In the genomic region with DNA sequence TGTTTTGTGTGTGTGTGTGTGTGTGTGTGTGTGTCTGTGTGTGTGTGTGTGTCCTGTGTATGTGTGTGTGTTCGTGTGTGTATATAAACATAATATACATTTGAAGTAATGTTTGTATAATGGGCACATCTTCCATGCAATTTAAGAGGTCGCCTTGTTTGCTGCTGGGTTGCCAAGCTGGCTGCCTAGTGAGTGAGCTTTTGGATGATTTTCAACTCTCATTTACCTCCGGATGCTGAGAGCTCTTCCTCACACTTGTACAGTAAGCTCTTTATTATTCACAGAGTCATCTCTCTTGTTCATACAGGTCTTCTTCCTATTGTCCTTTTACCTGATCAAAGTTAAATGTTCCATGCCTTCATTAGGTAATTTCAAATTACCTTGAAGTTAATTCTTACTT, we compare ENCODE assay signal across 17 mouse cellular contexts.
"Had no signal": no experiment of that assay in that cellular context is flagged by ENCODE, and none has a peak within 500 bp of the region (broad histone marks: within the 10 kb centered on the region; RNA-seq: fewer than 3 reads in every experiment).

No protein-coding gene starts in this region.

- H3K9me3 ChIP-seq: limb, embryonic 12.5 days; liver, embryonic 13.5 days; lung, embryonic 15.5 days; megakaryocyte, embryonic 14.5 days; midbrain, embryonic 15.5 days; neural tube, embryonic 13.5 days; stomach, embryonic 15.5 days had no signal

- H3K9ac ChIP-seq: limb, embryonic 12.5 days; liver, embryonic 13.5 days; liver, postnatal 0 days; lung, embryonic 15.5 days; midbrain, embryonic 15.5 days; neural tube, embryonic 13.5 days; stomach, embryonic 15.5 days had no signal

- H3K27me3 ChIP-seq: limb, embryonic 12.5 days; liver, embryonic 13.5 days; lung, embryonic 15.5 days; megakaryocyte, embryonic 14.5 days; midbrain, embryonic 15.5 days; neural tube, embryonic 13.5 days; stomach, embryonic 15.5 days had no signal

- H3K4me1 ChIP-seq: limb, embryonic 12.5 days; liver, embryonic 13.5 days; lung, embryonic 15.5 days; megakaryocyte, embryonic 14.5 days; midbrain, embryonic 15.5 days; neural tube, embryonic 13.5 days; stomach, embryonic 15.5 days had no signal

- H3K27ac ChIP-seq: limb, embryonic 12.5 days; liver, embryonic 13.5 days; lung, embryonic 15.5 days; macrophage; midbrain, embryonic 15.5 days; neural tube, embryonic 13.5 days; stomach, embryonic 15.5 days had no signal

- ATAC-seq: liver, postnatal 0 days; midbrain, embryonic 15.5 days had no signal

- H3K4me3 ChIP-seq: limb, embryonic 12.5 days; liver, embryonic 13.5 days; lung, embryonic 15.5 days; megakaryocyte, embryonic 14.5 days; midbrain, embryonic 15.5 days; neural tube, embryonic 13.5 days; stomach, embryonic 15.5 days had no signal

- H3K4me2 ChIP-seq: limb, embryonic 12.5 days; liver, embryonic 13.5 days; lung, embryonic 15.5 days; midbrain, embryonic 11.5 days; midbrain, embryonic 15.5 days; neural tube, embryonic 13.5 days; stomach, embryonic 15.5 days had no signal

- DNase-seq: kidney, postnatal 14 days; liver; liver, embryonic 13.5 days; liver, postnatal 0 days; lung, postnatal 14 days; retina, postnatal 1 day; right cerebral cortex, postnatal 4 days; thymus, adult 2 months; thymus, postnatal 25 days had no signal

- H3K36me3 ChIP-seq: limb, embryonic 12.5 days; liver, embryonic 13.5 days; lung, embryonic 15.5 days; midbrain, embryonic 15.5 days; neural tube, embryonic 13.5 days; stomach, embryonic 15.5 days had no signal
